Mouse (Mus musculus): ENCODE results near the gene Eml6. TPM values are rescaled to one million over a fixed set of nuclear protein-coding genes. Genes with fewer than 3 reads are reported as not detected.

The Eml6 gene
- polyA plus RNA-seq, 1 experiment, result 0.19 TPM

GRCm38 (mm10) chr11:29751013-29751412, 274.8 kb downstream of the Eml6 start:
- Histone ChIP-seq H3K36me3 (ENCODE audit: control insufficient read depth, insufficient read depth) (peaks cover 24% of the 10 kb centered on the region), H3K79me3 (ENCODE audit: low read depth) (no peaks in the 10 kb centered on the region), H3K79me2 (ENCODE audit: control insufficient read depth, insufficient read depth) (no peaks in the 10 kb centered on the region), H3K4me3 (ENCODE audit: insufficient read depth, poor library complexity, severe bottlenecking) (no peak overlapping the region), H3K27me3 (ENCODE audit: control insufficient read depth, insufficient read depth, insufficient read length) (no peaks in the 10 kb centered on the region), H3ac (ENCODE audit: control insufficient read depth, insufficient read length, low read depth) (no peak overlapping the region)
- TF ChIP-seq USF1 (IDR thresholded peaks at IDR 0.05; ENCODE audit: low read depth) (no peak), CEBPB (IDR thresholded peaks at IDR 0.05; ENCODE audit: low read depth) (no peak), CTCF (IDR thresholded peaks at IDR 0.05; ENCODE audit: control insufficient read depth, insufficient read depth, insufficient read length) (no peak), FOSL1 (IDR thresholded peaks at IDR 0.05; ENCODE audit: insufficient read depth, low read length, poor library complexity, severe bottlenecking) (no peak), MAX (IDR thresholded peaks at IDR 0.05) (no peak), MYOG (IDR thresholded peaks at IDR 0.05; ENCODE audit: control insufficient read depth, extremely low read depth, insufficient read length) (no peak), MYOD1 (IDR thresholded peaks at IDR 0.05; ENCODE audit: control insufficient read depth, insufficient read length, low read depth) (no peak)

GRCm38 (mm10) chr11:29749468-29749829, 276.4 kb downstream of the Eml6 start:
- Histone ChIP-seq H3K4me3 (ENCODE audit: insufficient read depth, poor library complexity, severe bottlenecking) (no peak overlapping the region), H3K36me3 (ENCODE audit: control insufficient read depth, insufficient read depth) (peaks cover 39% of the 10 kb centered on the region), H3K79me2 (ENCODE audit: control insufficient read depth, insufficient read depth) (no peaks in the 10 kb centered on the region), H3K79me3 (ENCODE audit: low read depth) (no peaks in the 10 kb centered on the region), H3K27me3 (ENCODE audit: control insufficient read depth, insufficient read depth, insufficient read length) (no peaks in the 10 kb centered on the region), H3ac (ENCODE audit: control insufficient read depth, insufficient read length, low read depth) (no peak overlapping the region)
- TF ChIP-seq CEBPB (IDR thresholded peaks at IDR 0.05; ENCODE audit: low read depth) (no peak), MYOD1 (IDR thresholded peaks at IDR 0.05; ENCODE audit: control insufficient read depth, insufficient read length, low read depth) (no peak), FOSL1 (IDR thresholded peaks at IDR 0.05; ENCODE audit: insufficient read depth, low read length, poor library complexity, severe bottlenecking) (no peak), USF1 (IDR thresholded peaks at IDR 0.05; ENCODE audit: low read depth) (no peak), MYOG (IDR thresholded peaks at IDR 0.05; ENCODE audit: control insufficient read depth, extremely low read depth, insufficient read length) (no peak), CTCF (IDR thresholded peaks at IDR 0.05; ENCODE audit: control insufficient read depth, insufficient read depth, insufficient read length) (no peak)

- H3K36me3 ChIP-seq (ENCODE audit: control insufficient read depth, insufficient read depth), result peaks cover 45% of the 10 kb centered on the region
- no peaks in the 10 kb centered on the region for H3K27me3 ChIP-seq (ENCODE audit: control insufficient read depth, insufficient read depth, insufficient read length)
- TF ChIP-seq CEBPB (IDR thresholded peaks at IDR 0.05; ENCODE audit: low read depth) (no peak), CTCF (IDR thresholded peaks at IDR 0.05; ENCODE audit: control insufficient read depth, insufficient read depth, insufficient read length) (no peak), USF1 (IDR thresholded peaks at IDR 0.05; ENCODE audit: low read depth) (no peak), MAX (IDR thresholded peaks at IDR 0.05) (no peak), FOSL1 (IDR thresholded peaks at IDR 0.05; ENCODE audit: insufficient read depth, low read length, poor library complexity, severe bottlenecking) (no peak), MYOG (IDR thresholded peaks at IDR 0.05; ENCODE audit: control insufficient read depth, extremely low read depth, insufficient read length) (no peak), MYOD1 (IDR thresholded peaks at IDR 0.05; ENCODE audit: control insufficient read depth, insufficient read length, low read depth) (no peak)
- H3K4me3 ChIP-seq (ENCODE audit: insufficient read depth, poor library complexity, severe bottlenecking), result no peak overlapping the region
- no peaks in the 10 kb centered on the region for H3K79me2 ChIP-seq (ENCODE audit: control insufficient read depth, insufficient read depth)
- no peak overlapping the region for H3ac ChIP-seq (ENCODE audit: control insufficient read depth, insufficient read length, low read depth)
- H3K79me3 ChIP-seq (ENCODE audit: low read depth), result no peaks in the 10 kb centered on the region
Observed at GRCm38 (mm10) chr11:29748750-29749467, 276.9 kb downstream of the Eml6 start.

GRCm38 (mm10) chr11:29747881-29748280, 278.0 kb downstream of the Eml6 start:
- H3ac ChIP-seq (ENCODE audit: control insufficient read depth, insufficient read length, low read depth), result no peak overlapping the region

GRCm38 (mm10) chr11:29747365-29747764, 278.5 kb downstream of the Eml6 start:
- peaks cover under 1% of the 10 kb centered on the region for H3K79me2 ChIP-seq (ENCODE audit: control insufficient read depth, insufficient read depth)
- H3ac ChIP-seq (ENCODE audit: control insufficient read depth, insufficient read length, low read depth), result no peak overlapping the region
- no peaks in the 10 kb centered on the region for H3K27me3 ChIP-seq (ENCODE audit: control insufficient read depth, insufficient read depth, insufficient read length)
- no peak overlapping the region for H3K4me3 ChIP-seq (ENCODE audit: insufficient read depth, poor library complexity, severe bottlenecking)
- TF ChIP-seq USF1 (IDR thresholded peaks at IDR 0.05; ENCODE audit: low read depth) (no peak), CTCF (IDR thresholded peaks at IDR 0.05; ENCODE audit: control insufficient read depth, insufficient read depth, insufficient read length) (no peak), MAX (IDR thresholded peaks at IDR 0.05) (no peak), MYOG (IDR thresholded peaks at IDR 0.05; ENCODE audit: control insufficient read depth, extremely low read depth, insufficient read length) (no peak), CEBPB (IDR thresholded peaks at IDR 0.05; ENCODE audit: low read depth) (no peak), FOSL1 (IDR thresholded peaks at IDR 0.05; ENCODE audit: insufficient read depth, low read length, poor library complexity, severe bottlenecking) (no peak), MYOD1 (IDR thresholded peaks at IDR 0.05; ENCODE audit: control insufficient read depth, insufficient read length, low read depth) (no peak)
- no peaks in the 10 kb centered on the region for H3K79me3 ChIP-seq (ENCODE audit: low read depth)
- H3K36me3 ChIP-seq (ENCODE audit: control insufficient read depth, insufficient read depth), result peaks cover 60% of the 10 kb centered on the region

More at GRCm38 (mm10) chr11:29747881-29748280, 278.0 kb downstream of the Eml6 start:
- H3K4me3 ChIP-seq (ENCODE audit: insufficient read depth, poor library complexity, severe bottlenecking), result no peak overlapping the region
- no peaks in the 10 kb centered on the region for H3K27me3 ChIP-seq (ENCODE audit: control insufficient read depth, insufficient read depth, insufficient read length)
- H3K36me3 ChIP-seq (ENCODE audit: control insufficient read depth, insufficient read depth), result peaks cover 55% of the 10 kb centered on the region
- no peaks in the 10 kb centered on the region for H3K79me3 ChIP-seq (ENCODE audit: low read depth)
- H3K79me2 ChIP-seq (ENCODE audit: control insufficient read depth, insufficient read depth), result no peaks in the 10 kb centered on the region
- TF ChIP-seq MYOG (IDR thresholded peaks at IDR 0.05; ENCODE audit: control insufficient read depth, extremely low read depth, insufficient read length) (no peak), FOSL1 (IDR thresholded peaks at IDR 0.05; ENCODE audit: insufficient read depth, low read length, poor library complexity, severe bottlenecking) (no peak), CEBPB (IDR thresholded peaks at IDR 0.05; ENCODE audit: low read depth) (no peak), MYOD1 (IDR thresholded peaks at IDR 0.05; ENCODE audit: control insufficient read depth, insufficient read length, low read depth) (no peak), USF1 (IDR thresholded peaks at IDR 0.05; ENCODE audit: low read depth) (no peak), CTCF (IDR thresholded peaks at IDR 0.05; ENCODE audit: control insufficient read depth, insufficient read depth, insufficient read length) (no peak), MAX (IDR thresholded peaks at IDR 0.05) (no peak)
